Mouse (Mus musculus): ENCODE results near the gene Aff1.

DNA sequence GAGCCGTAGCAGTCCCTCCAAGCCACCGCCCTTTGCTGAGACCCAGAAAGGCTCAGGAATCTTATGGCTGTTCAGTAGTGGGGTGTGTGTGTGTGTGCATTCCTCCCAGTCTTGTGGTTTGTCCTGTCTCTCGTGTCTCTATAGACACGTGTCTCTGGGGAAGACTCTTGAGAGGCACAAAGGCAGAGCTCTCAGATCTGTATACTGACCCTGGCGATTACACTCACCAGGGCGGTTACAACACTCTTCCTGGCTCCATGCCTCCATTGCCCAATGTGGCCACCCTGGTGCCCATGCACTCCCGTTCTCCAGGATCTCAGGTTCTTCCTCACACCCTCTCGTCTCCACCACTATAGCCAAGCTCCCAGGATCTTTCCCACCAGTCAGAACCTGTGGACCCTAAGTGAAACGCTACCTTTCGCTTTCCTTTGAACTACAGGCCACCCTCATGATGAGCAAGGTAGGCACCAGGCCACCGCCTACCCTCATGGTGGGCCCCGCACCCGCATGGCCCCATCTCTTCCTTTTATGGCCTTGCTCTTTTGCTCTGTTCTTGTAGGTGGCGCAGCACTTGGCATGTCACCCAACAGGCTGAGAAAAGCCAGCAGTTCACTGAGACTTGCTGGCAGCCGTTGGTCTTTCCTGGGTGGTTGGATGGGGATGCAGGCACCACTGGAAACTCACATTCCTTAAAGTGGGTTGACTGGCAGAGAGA is 146.5 kb downstream of the Aff1 start:
- TF ChIP-seq CTCF (IDR thresholded peaks at IDR 0.05; ENCODE audit: borderline replicate concordance, extremely low read depth, insufficient read depth, insufficient read length) (no peak), POLR2A (IDR thresholded peaks at IDR 0.05; ENCODE audit: borderline replicate concordance, extremely low read depth, insufficient read depth, insufficient read length, poor library complexity, severe bottlenecking) (no peak)

Data from brain, embryonic 14.5 days (tissue).